8 mouse cellular contexts compared by ENCODE assay signal in the genomic region with DNA sequence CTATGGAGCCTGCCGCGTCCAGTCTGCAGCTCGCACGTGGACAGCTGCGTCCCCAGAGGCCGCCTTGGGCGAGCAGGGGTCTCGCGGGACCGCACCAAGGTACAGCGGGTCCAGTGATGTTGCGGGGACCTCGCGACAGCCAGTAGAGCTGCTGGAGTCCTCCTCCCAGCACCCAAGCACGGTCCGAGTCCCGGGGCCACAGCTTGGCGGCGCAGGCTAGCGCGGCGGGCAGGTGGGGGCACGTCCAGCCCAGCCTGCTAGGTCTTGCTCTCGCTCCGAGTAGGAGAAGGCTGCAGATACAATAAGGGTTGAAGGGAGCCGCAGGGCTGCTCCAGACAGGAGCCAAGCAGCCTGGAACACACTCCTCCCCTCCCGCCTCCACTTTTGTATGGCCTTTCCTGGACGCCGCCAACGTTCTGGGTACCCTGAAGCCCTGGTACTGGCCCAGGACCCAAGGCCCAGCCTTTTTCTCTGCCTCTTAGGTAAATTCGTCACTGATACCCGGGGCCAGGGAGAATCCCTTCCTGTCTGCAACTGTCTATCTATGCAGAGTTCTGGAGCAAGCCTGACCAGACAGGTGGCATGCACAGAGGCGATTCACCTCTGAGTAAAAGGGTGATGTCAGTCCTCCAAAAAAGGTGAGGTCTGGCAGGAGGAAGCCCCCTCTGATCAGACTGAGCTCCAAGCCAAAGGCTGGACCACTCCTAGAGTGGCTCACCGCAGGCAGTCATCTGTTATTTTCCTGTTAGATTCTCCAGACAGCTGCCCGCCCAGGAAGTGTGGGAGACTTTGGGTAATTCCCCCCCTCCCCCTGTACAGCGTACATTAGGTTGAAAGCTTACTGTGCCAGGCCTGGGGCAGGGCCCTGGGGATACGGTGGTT. TPM values are rescaled to one million over a fixed set of nuclear protein-coding genes. Genes with fewer than 3 reads are reported as not detected.
A peak's percentile ranks its signal among the peaks of the same experiment; 100 is the strongest.
DNase-seq lines count a peak whose midpoint lies in the region; ATAC-seq lines count a peak whose summit lies in the region.

A gene (minus strand): TSS at position 581 of the 882 bp plus-strand sequence.

- no peaks in the 10 kb centered on the region for H3K9me3 ChIP-seq in limb, embryonic 11.5 days (ENCODE audit: control insufficient read depth, low read length)

- DNase-seq in cerebellum, postnatal 14 days: peak; percentile 20 to 23
- DNase-seq in cerebellum, postnatal 36 days: no peak
- DNase-seq in R1 (ENCODE audit: low read depth, low spot score): peak; percentile 13
- peak; percentile 59 for DNase-seq in limb, embryonic 11.5 days (ENCODE audit: low spot score)
- DNase-seq in left cerebral cortex, adult 11 months (ENCODE audit: low spot score): no peak

- ATAC-seq in hematopoietic stem cell, adult 5-6 weeks (replicated peaks in 1 of 2; ENCODE audit: insufficient read depth in 1 of 2, low FRiP score in 2 of 2, low TSS enrichment in 1 of 2, low read depth in 1 of 2, poor library complexity in 2 of 2, severe bottlenecking in 2 of 2): peak; percentile 34 to 44; a peak in 1 of 4 replicates
- ATAC-seq in limb, embryonic 11.5 days (ENCODE audit: insufficient number of reproducible peaks, low FRiP score, low TSS enrichment, low read depth): peak; percentile 72
- 0 out of 2 replicates have a peak, but pooled peaks have one; percentile 6 for ATAC-seq in neutrophil, adult 5-6 weeks (ENCODE audit: extremely low read depth, insufficient number of reproducible peaks, low FRiP score, poor library complexity, severe bottlenecking)
- no peak for ATAC-seq in activated CD4-positive, CD25-positive, alpha-beta regulatory T cell, adult 4 months

- no peak within 1 kb of the TSS for H3K27ac ChIP-seq in limb, embryonic 11.5 days (replicated peaks; ENCODE audit: low read depth, low read length)

- H3K9ac ChIP-seq in limb, embryonic 11.5 days (ENCODE audit: low read length): peak within 1 kb of the TSS; percentile 43; the same call in 1 of the 2 replicates

- WGBS in limb, embryonic 11.5 days: 6% methylated on average over 37 of the region's 37 CpGs

- H3K4me1 ChIP-seq in limb, embryonic 11.5 days (ENCODE audit: control insufficient read depth, insufficient read depth, low read length): 0 out of 2 replicates have a peak, but pooled peaks cover 7% of the 10 kb centered on the region

- no peaks in the 10 kb centered on the region for H3K36me3 ChIP-seq in limb, embryonic 11.5 days (ENCODE audit: control insufficient read depth, insufficient read depth, low read length)

- peak within 1 kb of the TSS; percentile 57 for H3K4me2 ChIP-seq in limb, embryonic 11.5 days (ENCODE audit: low read depth, severe bottlenecking)

- peak within 1 kb of the TSS; percentile 33 for H3K4me3 ChIP-seq in limb, embryonic 11.5 days (ENCODE audit: low read depth, low read length)

- H3K27me3 ChIP-seq in limb, embryonic 11.5 days (ENCODE audit: control insufficient read depth, insufficient read depth, low read length): peaks cover 31% of the 10 kb centered on the region

RNA-seq across cellular contexts. Expression of the gene that starts here (rescaled TPM):
- total RNA-seq in hematopoietic stem cell, adult 5-6 weeks (2017): not detected in 2 replicates
- polyA plus RNA-seq in limb, embryonic 11.5 days (2014; fragmentation: Nextera tagmentation; extraction: Ambion mirVana): 15.6 and 17.5 TPM in 2 replicates
- total RNA-seq in neutrophil, adult 5-6 weeks (2017): not detected in 2 replicates
- polyA plus RNA-seq in activated CD4-positive, CD25-positive, alpha-beta regulatory T cell, adult 4 months (2017; shearing (Covaris generic)): not detected

Comparison
In these comparisons a context has a peak if more than half of its experiments do, and no peak if none do; other contexts are left out.
1. RNA of the gene that starts here (polyA plus RNA-seq): 15.6 to 17.5 TPM in limb, embryonic 11.5 days; not detected in activated CD4-positive, CD25-positive, alpha-beta regulatory T cell, adult 4 months; every median in the first group is over 10 times any median in the second.
2. DNase-seq: peak in cerebellum, postnatal 14 days (2 of 2), R1 (single experiment) and limb, embryonic 11.5 days (single experiment); none in cerebellum, postnatal 36 days (0 of 2) and left cerebral cortex, adult 11 months (single experiment).
3. Peak in ATAC-seq in hematopoietic stem cell, adult 5-6 weeks; RNA of the gene not detected or under 1 TPM.
4. Peak in ATAC-seq in neutrophil, adult 5-6 weeks; RNA of the gene not detected or under 1 TPM.